Mouse (Mus musculus) cortical plate, adult 2 months (tissue): ENCODE results near the gene Sirt2.

Experiments used
- CTCF ChIP-seq: fragments of 200-500 bp; IDR thresholded peaks from 2 replicates; pipeline ENCODE4 v1.5.1; 2011; ENCODE audit warnings: mild to moderate bottlenecking, control low read depth, low read length; ENCODE audit not compliant: insufficient read depth; ENCODE audit errors: extremely low read depth
- POLR2A ChIP-seq: fragments of 200-500 bp; IDR thresholded peaks from 2 replicates; pipeline ENCODE4 v1.6.1; 2011; ENCODE audit warnings: mild to moderate bottlenecking, low read length, control low read depth; ENCODE audit not compliant: insufficient read depth; ENCODE audit errors: extremely low read depth

DNA sequence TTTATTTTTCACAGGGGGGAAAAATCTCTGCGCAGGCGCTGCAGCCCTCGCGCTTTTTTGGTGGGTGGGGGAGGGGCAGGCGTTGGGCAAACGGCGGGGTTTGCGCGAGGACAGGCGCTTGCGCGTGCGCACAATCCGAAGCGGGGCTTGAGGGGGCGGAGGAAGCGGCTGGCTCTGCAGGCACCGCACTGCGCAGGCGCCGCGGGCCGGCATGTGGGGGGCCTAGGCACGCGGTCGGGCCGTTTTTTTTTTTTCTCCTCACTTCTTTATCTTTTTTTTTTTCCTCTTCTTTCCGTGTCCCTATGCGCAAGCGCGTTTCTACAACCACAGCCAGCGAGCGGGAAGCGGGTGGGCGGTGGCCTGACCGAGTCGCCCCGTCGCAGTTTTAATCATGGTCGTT is 44.7 kb downstream of the Sirt2 start:
- TF ChIP-seq POLR2A (no peak), CTCF (no peak)
